Mouse (Mus musculus) embryo, embryonic 11 days (tissue): ENCODE data around the gene Gart.
"Not testable (repeated sequence)": the region's sequence is repeated elsewhere in the genome, so short reads cannot be mapped to it uniquely, and the experiment has no call there.

ENCODE experiments used
- DNase-seq: peaks from one replicate; pipeline ENCODE4 v3.0.0-alpha.2; 2015

Gene Gart

GRCm38 (mm10) chr16:91647461-91648219 lies 888 bp upstream of the Gart start, which contains the start of gene Son:
Son (plus strand) TSS chr16:91647506.
- peak; percentile 98 for DNase-seq

GRCm38 (mm10) chr16:91645995-91646602 lies 653 bp downstream of the Gart start:
- DNase-seq, result peak; percentile 40

- DNase-seq, result not testable (repeated sequence)
Observed at GRCm38 (mm10) chr16:91645420-91645819, 1.3 kb downstream of the Gart start.

GRCm38 (mm10) chr16:91644901-91645300 lies 1.9 kb downstream of the Gart start:
- no peak for DNase-seq

GRCm38 (mm10) chr16:91640171-91640570 lies 6.6 kb downstream of the Gart start:
- DNase-seq, result no peak

GRCm38 (mm10) chr16:91639636-91640035 lies 7.1 kb downstream of the Gart start:
- DNase-seq, result no peak

GRCm38 (mm10) chr16:91639161-91639560 lies 7.6 kb downstream of the Gart start:
- no peak for DNase-seq

- no peak for DNase-seq
Observed at GRCm38 (mm10) chr16:91633641-91634040, 13.1 kb downstream of the Gart start.

- DNase-seq, result no peak
Observed at GRCm38 (mm10) chr16:91632940-91633339, 13.8 kb downstream of the Gart start.

- no peak for DNase-seq
Observed at GRCm38 (mm10) chr16:91632439-91632838, 14.3 kb downstream of the Gart start.

- no peak for DNase-seq
Observed at GRCm38 (mm10) chr16:91630584-91630983, 16.2 kb downstream of the Gart start.

GRCm38 (mm10) chr16:91629749-91630148 lies 17.0 kb downstream of the Gart start:
- DNase-seq, result no peak

GRCm38 (mm10) chr16:91628673-91629072 lies 18.1 kb downstream of the Gart start:
- DNase-seq, result no peak

GRCm38 (mm10) chr16:91627831-91628230 lies 18.9 kb downstream of the Gart start:
- no peak for DNase-seq

- no peak for DNase-seq
Observed at GRCm38 (mm10) chr16:91623074-91623473, 23.7 kb downstream of the Gart start.

GRCm38 (mm10) chr16:91620991-91621390 lies 25.8 kb downstream of the Gart start:
- DNase-seq, result no peak

- no peak for DNase-seq
Observed at GRCm38 (mm10) chr16:91620185-91620584, 26.6 kb downstream of the Gart start.

GRCm38 (mm10) chr16:91618511-91619501 lies 27.9 kb downstream of the Gart start, which contains the start of gene Dnajc28:
Dnajc28 (minus strand) TSS chr16:91619026.
- peak; percentile 85 for DNase-seq

- no peak for DNase-seq
Observed at GRCm38 (mm10) chr16:91614552-91614951, 32.2 kb downstream of the Gart start.

- no peak for DNase-seq
Observed at GRCm38 (mm10) chr16:91612525-91612924, 34.2 kb downstream of the Gart start.

GRCm38 (mm10) chr16:91611248-91611647 lies 35.5 kb downstream of the Gart start:
- DNase-seq, result no peak

GRCm38 (mm10) chr16:91609501-91610245 lies 37.1 kb downstream of the Gart start:
- no peak for DNase-seq
